13 mouse cellular contexts compared by ENCODE assay signal in the genomic region with DNA sequence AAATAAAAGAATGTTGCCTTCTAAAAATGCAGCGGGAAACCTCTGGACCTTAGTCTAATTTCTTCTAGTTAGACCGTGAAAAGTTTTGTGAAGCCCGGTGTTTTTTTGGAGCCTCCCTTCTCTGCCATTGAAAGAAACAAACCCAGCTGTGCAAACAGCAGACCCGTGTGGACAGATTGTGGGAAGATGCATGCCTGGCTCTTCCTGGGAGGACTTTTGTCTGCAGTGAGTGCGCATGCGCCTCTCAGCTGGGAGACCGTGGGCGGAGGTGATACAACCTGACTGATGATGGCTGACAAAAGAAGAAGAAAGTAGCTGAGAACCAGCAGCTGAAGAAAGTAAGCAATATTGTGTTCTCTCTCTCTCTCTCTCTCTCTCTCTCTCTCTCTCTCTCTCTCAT. TPM values are rescaled to one million over a fixed set of nuclear protein-coding genes. Genes with fewer than 3 reads are reported as not detected.
A peak's percentile ranks its signal among the peaks of the same experiment; 100 is the strongest.
DNase-seq lines count a peak whose midpoint lies in the region.
"Had no signal": no experiment of that assay in that cellular context is flagged by ENCODE, and none has a peak within 500 bp of the region (broad histone marks: within the 10 kb centered on the region; RNA-seq: fewer than 3 reads in every experiment).

No protein-coding gene starts in this region.

- H3K4me1 ChIP-seq in forebrain, embryonic 10.5 days, result peaks cover 13% of the 10 kb centered on the region

- no peak overlapping the region for H3K4me3 ChIP-seq in forebrain, embryonic 10.5 days
- H3K4me3 ChIP-seq: erythroblast, embryonic 14.5 days had no signal

- no peaks in the 10 kb centered on the region for H3K9me3 ChIP-seq in forebrain, embryonic 10.5 days

- H3K36me3 ChIP-seq in forebrain, embryonic 10.5 days (replicated peaks), result no peaks in the 10 kb centered on the region

- DNase-seq in adrenal gland, postnatal 14 days, result peak; percentile 27
- no peak for DNase-seq in adrenal gland, adult 18-20 months (ENCODE audit: low spot score in 2 of 2)
- peak; percentile 29 for DNase-seq in kidney, postnatal 14 days
- DNase-seq in kidney, adult 9 months, result no peak
- DNase-seq in brain, adult 2 months (ENCODE audit: low read depth, low spot score), result peak; percentile 6
- peak; percentile 72 for DNase-seq in mesoderm, embryonic 11.5 days (ENCODE audit: low read depth, low spot score)
- no peak for DNase-seq in cerebellum, adult 11 months
- no peak for DNase-seq in forebrain, embryonic 10.5 days (ENCODE audit: extremely low spot score, low spot score)
- DNase-seq: cerebellum, adult 2 months; kidney, adult 18-20 months had no signal

- peaks cover 18% of the 10 kb centered on the region; the same call in 1 of the 2 replicates for H3K27me3 ChIP-seq in forebrain, embryonic 10.5 days (ENCODE audit: poor library complexity, severe bottlenecking)

- no peak overlapping the region for H3K27ac ChIP-seq in forebrain, embryonic 10.5 days
- H3K27ac ChIP-seq: macrophage had no signal

- 69% methylated on average over 8 of the region's 8 CpGs for WGBS in forebrain, embryonic 10.5 days

RNA-seq across cellular contexts. Expression of a gene that starts 55.4 kb away (rescaled TPM):
- total RNA-seq in adrenal gland, postnatal 14 days (2021), result 0.64 and 1.1 TPM in 2 replicates
- under 1 TPM; 0.29 to 0.43 TPM for total RNA-seq in adrenal gland, adult 18-20 months (2021)
- not detected in 2 replicates for polyA plus RNA-seq in forebrain, embryonic 10.5 days (2016; fragmentation: Nextera tagmentation; extraction: Ambion mirVana)
- total RNA-seq: left cerebral cortex, postnatal 10 days had no signal
- polyA plus RNA-seq: erythroblast, embryonic 14.5 days had no signal

Comparison
In these comparisons a context has a peak if more than half of its experiments do, and no peak if none do; other contexts are left out.
1. DNase-seq: peak in adrenal gland, postnatal 14 days (single experiment), kidney, postnatal 14 days (single experiment), brain, adult 2 months (single experiment) and mesoderm, embryonic 11.5 days (single experiment); none in adrenal gland, adult 18-20 months (0 of 2), kidney, adult 9 months (single experiment), cerebellum, adult 11 months (single experiment) and forebrain, embryonic 10.5 days (single experiment).